Mouse (Mus musculus) ES-E14 (cell line): Measurements from ENCODE around the gene Pno1.

Source experiments
- HCFC1 ChIP-seq: IDR thresholded peaks from 2 replicates; pipeline ENCODE4 v1.6.1; 2012; ENCODE audit warnings: low read length, inconsistent platforms, borderline replicate concordance; ENCODE audit not compliant: insufficient read depth
- MAFK ChIP-seq: IDR thresholded peaks from 2 replicates; pipeline ENCODE4 v1.6.1; 2014; ENCODE audit warnings: mild to moderate bottlenecking, low read depth, low read length, inconsistent platforms; ENCODE audit not compliant: insufficient read depth
- ZC3H11A ChIP-seq: IDR thresholded peaks from 2 replicates; pipeline ENCODE4 v1.6.1; 2012; ENCODE audit warnings: low read depth, mild to moderate bottlenecking, inconsistent platforms, low read length, borderline replicate concordance
- ZNF384 ChIP-seq: IDR thresholded peaks from 2 replicates; pipeline ENCODE4 v1.6.1; 2012; ENCODE audit warnings: low read depth, low read length, inconsistent platforms

DNA sequence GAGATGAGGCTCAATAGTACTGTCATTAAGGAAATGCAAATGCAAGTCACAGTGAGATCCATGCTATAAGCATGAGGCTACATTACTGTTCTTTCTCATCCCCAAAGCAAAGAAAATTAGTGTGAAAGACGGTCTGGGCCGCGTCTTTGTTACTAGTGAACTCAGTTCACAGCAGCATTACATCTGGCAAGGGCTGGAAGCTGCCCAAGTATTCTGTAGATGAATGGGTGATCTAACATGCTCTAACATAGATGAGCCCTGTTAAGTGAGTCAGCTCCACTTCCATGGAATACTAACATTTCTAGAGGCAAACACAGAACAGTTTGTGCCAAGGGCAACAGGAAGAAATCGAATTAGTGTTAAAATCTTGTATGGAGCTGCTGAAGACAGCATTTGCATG lies 10.4 kb downstream of the Pno1 start:
- TF ChIP-seq ZNF384 (no peak), HCFC1 (no peak), ZC3H11A (no peak), MAFK (no peak)
